Mouse (Mus musculus) forebrain, embryonic 15.5 days (tissue): ENCODE results near the gene Gm11554. TPM values are rescaled to one million over a fixed set of nuclear protein-coding genes. Genes with fewer than 3 reads are reported as not detected.
"Not testable (repeated sequence)": the region's sequence is repeated elsewhere in the genome, so short reads cannot be mapped to it uniquely, and the experiment has no call there.

ENCODE experiments used
- ATAC-seq: fragments of 200-750 bp; cut with Nextera tagmentation; replicated peaks from 2 replicates; pipeline ENCODE4 v1.8.0; 2017; ENCODE audit warnings: mild to moderate bottlenecking, moderate TSS enrichment, moderate library complexity
- H3K27ac ChIP-seq: fragments of 300-500 bp; sonication (generic); replicated peaks from 2 replicates; pipeline ENCODE4 v1.5.1; 2015; ENCODE audit warnings: mild to moderate bottlenecking, inconsistent platforms
- H3K27me3 ChIP-seq: fragments of 300-500 bp; sonication (generic); 2 replicates; pipeline ENCODE4 v1.6.1; 2015; ENCODE audit warnings: inconsistent platforms
- H3K36me3 ChIP-seq: fragments of 300-500 bp; sonication (generic); 2 replicates; pipeline ENCODE4 v1.6.1; 2015; ENCODE audit warnings: mild to moderate bottlenecking, inconsistent platforms
- H3K4me1 ChIP-seq: fragments of 300-500 bp; sonication (generic); 2 replicates; pipeline ENCODE4 v1.6.1; 2015; ENCODE audit warnings: inconsistent platforms
- H3K4me2 ChIP-seq: fragments of 300-500 bp; sonication (generic); replicated peaks from 2 replicates; pipeline ENCODE4 v1.6.1; 2015; ENCODE audit warnings: mild to moderate bottlenecking, inconsistent platforms
- H3K4me3 ChIP-seq: fragments of 300-500 bp; sonication (generic); 2 replicates; pipeline ENCODE4 v1.5.1; 2015; ENCODE audit warnings: mild to moderate bottlenecking, inconsistent platforms
- H3K9ac ChIP-seq: fragments of 300-500 bp; sonication (generic); replicated peaks from 2 replicates; pipeline ENCODE4 v1.6.1; 2015; ENCODE audit warnings: mild to moderate bottlenecking, inconsistent platforms
- H3K9me3 ChIP-seq: fragments of 300-500 bp; sonication (generic); 2 replicates; pipeline ENCODE4 v1.6.1; 2016; ENCODE audit warnings: inconsistent platforms
- WGBS: fragments of 180-500 bp; shearing (Covaris S2); methylation state at CpG from one replicate; pipeline ENCODE4 v1.1.7; 2015; ENCODE audit warnings: mixed read lengths; 5-methylcytosine and 5-hydroxymethylcytosine counted together
- polyA plus RNA-seq: library from polyadenylated mRNA; unstranded; fragments of >200 nt; fragmentation: Nextera tagmentation; extraction: Ambion mirVana; gene quantifications from 2 replicates; pipeline ENCODE4 v1.2.1, GENCODE M21; 2015

The Gm11554 gene
- polyA plus RNA-seq: not detected in 2 replicates

DNA sequence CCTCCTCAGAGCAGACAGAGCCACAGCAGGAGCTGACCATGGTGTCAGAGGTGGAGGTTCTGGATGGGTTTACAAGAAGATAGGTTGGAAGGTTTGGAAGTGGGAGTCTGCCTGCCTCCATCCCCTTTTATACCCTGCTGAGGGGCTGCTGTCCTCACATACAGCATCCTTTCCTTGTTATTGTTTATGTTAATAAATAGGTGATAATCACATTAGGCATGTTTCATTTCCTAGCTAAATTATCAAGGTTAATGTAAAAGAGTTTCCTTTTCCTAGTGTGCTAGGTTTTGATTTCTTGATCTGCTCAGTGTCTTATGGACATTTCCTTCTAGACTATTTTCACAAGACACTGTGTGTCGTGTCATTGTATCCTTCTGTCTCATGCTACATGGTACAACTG, at the start of gene Gm11554:
TSS of gene Gm11554 (minus strand) at position 101 of the 400 bp plus-strand sequence.
- not testable (repeated sequence) for H3K9ac ChIP-seq, H3K36me3 ChIP-seq, H3K4me3 ChIP-seq, H3K4me2 ChIP-seq, H3K4me1 ChIP-seq, H3K9me3 ChIP-seq, H3K27me3 ChIP-seq, H3K27ac ChIP-seq, ATAC-seq
- no CpG with 5 or more reads among the region's 1 CpGs for WGBS

- no peak within 1 kb of the TSS for H3K4me3 ChIP-seq
- H3K27ac ChIP-seq: no peak within 1 kb of the TSS
- no peak for ATAC-seq
- no peak within 1 kb of the TSS for H3K4me2 ChIP-seq
- no peaks in the 10 kb centered on the region for H3K4me1 ChIP-seq
- no peaks in the 10 kb centered on the region for H3K9me3 ChIP-seq
- no peak within 1 kb of the TSS for H3K9ac ChIP-seq
- H3K27me3 ChIP-seq: no peaks in the 10 kb centered on the region
- no peaks in the 10 kb centered on the region for H3K36me3 ChIP-seq
These were observed 47.3 kb upstream of the Gm11554 start, which contains the start of gene Krtap4-16 for GRCm38 (mm10) chr11:99851508-99851907. TSS of gene Krtap4-16 (minus strand) at chr11:99851608.

- 0 out of 2 replicates have a peak, but pooled peaks cover 3% of the 10 kb centered on the region for H3K4me1 ChIP-seq
- H3K9me3 ChIP-seq: no peaks in the 10 kb centered on the region
- H3K4me2 ChIP-seq: no peak overlapping the region
- no peak overlapping the region for H3K27ac ChIP-seq
- no peak for ATAC-seq
- 84% methylated on average over 2 of the region's 2 CpGs for WGBS
- no peak overlapping the region for H3K9ac ChIP-seq
- H3K27me3 ChIP-seq: no peaks in the 10 kb centered on the region
- no peaks in the 10 kb centered on the region for H3K36me3 ChIP-seq
- H3K4me3 ChIP-seq: no peak overlapping the region
These were observed 42.5 kb upstream of the Gm11554 start for GRCm38 (mm10) chr11:99846746-99847145.

DNA sequence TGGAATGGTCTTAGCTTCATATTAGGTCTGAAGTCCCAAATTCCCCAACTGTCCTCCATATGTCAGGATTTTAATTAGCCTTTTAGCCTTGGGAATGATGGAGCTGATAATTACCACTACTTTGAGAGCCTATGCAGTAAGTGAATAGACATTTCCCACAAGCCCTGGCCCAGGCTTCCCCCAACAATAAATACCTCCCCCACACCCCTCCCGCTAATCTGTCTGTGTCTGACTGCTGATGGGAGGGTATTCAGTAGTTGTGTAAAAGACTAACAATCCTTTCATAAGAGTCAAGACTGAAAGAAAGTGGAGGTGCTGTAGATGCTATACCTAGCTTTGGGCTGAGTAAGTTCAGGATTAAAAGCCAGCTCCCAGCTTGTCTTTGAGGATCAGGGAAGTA, 37.9 kb upstream of the Gm11554 start:
- Histone ChIP-seq H3K4me2 (no peak overlapping the region), H3K9me3 (no peaks in the 10 kb centered on the region), H3K9ac (no peak overlapping the region), H3K27ac (no peak overlapping the region), H3K4me1 (0 out of 2 replicates have a peak, but pooled peaks cover 3% of the 10 kb centered on the region), H3K27me3 (no peaks in the 10 kb centered on the region), H3K36me3 (no peaks in the 10 kb centered on the region), H3K4me3 (no peak overlapping the region)
- ATAC-seq: no peak
- 26% methylated on average over 1 of the region's 1 CpGs for WGBS

- Histone ChIP-seq H3K27ac (no peak within 1 kb of the TSS), H3K36me3 (no peaks in the 10 kb centered on the region), H3K27me3 (no peaks in the 10 kb centered on the region), H3K4me3 (no peak within 1 kb of the TSS), H3K4me1 (0 out of 2 replicates have a peak, but pooled peaks cover 3% of the 10 kb centered on the region), H3K9me3 (no peaks in the 10 kb centered on the region), H3K4me2 (no peak within 1 kb of the TSS), H3K9ac (no peak within 1 kb of the TSS)
- 74% methylated on average over 1 of the region's 1 CpGs for whole genome bisulfite sequencing
- ATAC-seq: no peak
These were observed 33.7 kb upstream of the Gm11554 start, which contains the start of gene 2300003K06Rik for GRCm38 (mm10) chr11:99837966-99838365. TSS of gene 2300003K06Rik (minus strand) at chr11:99838066.

- WGBS: 86% methylated on average over 2 of the region's 2 CpGs
- not testable (repeated sequence) for H3K4me2 ChIP-seq, ATAC-seq, H3K4me3 ChIP-seq, H3K9me3 ChIP-seq, H3K36me3 ChIP-seq, H3K27ac ChIP-seq, H3K27me3 ChIP-seq, H3K9ac ChIP-seq, H3K4me1 ChIP-seq
These were observed 11.3 kb upstream of the Gm11554 start, which contains the start of gene Gm11564 for GRCm38 (mm10) chr11:99815566-99815965. TSS of gene Gm11564 (minus strand) at chr11:99815666.

GRCm38 (mm10) chr11:99809792-99810191, 5.5 kb upstream of the Gm11554 start, which contains the start of gene Krtap4-13:
TSS of gene Krtap4-13 (minus strand) at chr11:99809892.
- H3K4me1 ChIP-seq, H3K9me3 ChIP-seq, H3K27ac ChIP-seq, H3K4me2 ChIP-seq, H3K27me3 ChIP-seq, H3K9ac ChIP-seq, H3K4me3 ChIP-seq, H3K36me3 ChIP-seq, ATAC-seq: not testable (repeated sequence)

DNA sequence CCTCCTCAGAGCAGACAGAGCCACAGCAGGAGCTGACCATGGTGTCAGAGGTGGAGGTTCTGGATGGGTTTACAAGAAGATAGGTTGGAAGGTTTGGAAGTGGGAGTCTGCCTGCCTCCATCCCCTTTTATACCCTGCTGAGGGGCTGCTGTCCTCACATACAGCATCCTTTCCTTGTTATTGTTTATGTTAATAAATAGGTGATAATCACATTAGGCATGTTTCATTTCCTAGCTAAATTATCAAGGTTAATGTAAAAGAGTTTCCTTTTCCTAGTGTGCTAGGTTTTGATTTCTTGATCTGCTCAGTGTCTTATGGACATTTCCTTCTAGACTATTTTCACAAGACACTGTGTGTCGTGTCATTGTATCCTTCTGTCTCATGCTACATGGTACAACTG, 5.4 kb downstream of the Gm11554 start, which contains the start of gene Gm11569:
TSS of gene Gm11569 (minus strand) at position 101 of the 400 bp plus-strand sequence.
- H3K4me3 ChIP-seq, H3K27me3 ChIP-seq, H3K4me2 ChIP-seq, ATAC-seq, H3K4me1 ChIP-seq, H3K27ac ChIP-seq, H3K9ac ChIP-seq, H3K9me3 ChIP-seq, H3K36me3 ChIP-seq: not testable (repeated sequence)
- no CpG with 5 or more reads among the region's 1 CpGs for WGBS

GRCm38 (mm10) chr11:99793367-99793766, 10.9 kb downstream of the Gm11554 start, which contains the start of gene Gm11596:
TSS of gene Gm11596 (minus strand) at chr11:99793467.
- Histone ChIP-seq H3K4me3 (no peak within 1 kb of the TSS), H3K27me3 (no peaks in the 10 kb centered on the region), H3K9ac (no peak within 1 kb of the TSS), H3K36me3 (no peaks in the 10 kb centered on the region), H3K4me1 (no peaks in the 10 kb centered on the region), H3K9me3 (no peaks in the 10 kb centered on the region), H3K27ac (no peak within 1 kb of the TSS), H3K4me2 (no peak within 1 kb of the TSS)
- ATAC-seq: no peak
- WGBS: 72% methylated on average over 2 of the region's 2 CpGs

GRCm38 (mm10) chr11:99784900-99785299, 19.3 kb downstream of the Gm11554 start, which contains the start of gene Krtap4-9:
TSS of gene Krtap4-9 (plus strand) at chr11:99785200.
- not testable (repeated sequence) for H3K27me3 ChIP-seq, H3K4me2 ChIP-seq, H3K9me3 ChIP-seq, H3K36me3 ChIP-seq, H3K4me1 ChIP-seq, H3K27ac ChIP-seq, H3K9ac ChIP-seq, H3K4me3 ChIP-seq, ATAC-seq

GRCm38 (mm10) chr11:99780604-99781003, 23.6 kb downstream of the Gm11554 start, which contains the start of gene Krtap4-8:
TSS of gene Krtap4-8 (minus strand) at chr11:99780704.
- Histone ChIP-seq H3K36me3 (no peaks in the 10 kb centered on the region), H3K9ac (no peak within 1 kb of the TSS), H3K27ac (no peak within 1 kb of the TSS), H3K4me2 (no peak within 1 kb of the TSS), H3K4me1 (no peaks in the 10 kb centered on the region), H3K27me3 (no peaks in the 10 kb centered on the region), H3K9me3 (no peaks in the 10 kb centered on the region), H3K4me3 (no peak within 1 kb of the TSS)
- 87% methylated on average over 2 of the region's 2 CpGs for WGBS
- no peak for ATAC-seq

- H3K4me2 ChIP-seq: no peak overlapping the region
- WGBS: 48% methylated on average over 7 of the region's 7 CpGs
- H3K9ac ChIP-seq: no peak overlapping the region
- no peaks in the 10 kb centered on the region for H3K9me3 ChIP-seq
- no peak for ATAC-seq
- no peaks in the 10 kb centered on the region for H3K36me3 ChIP-seq
- no peak overlapping the region for H3K27ac ChIP-seq
- H3K27me3 ChIP-seq: no peaks in the 10 kb centered on the region
- no peaks in the 10 kb centered on the region for H3K4me1 ChIP-seq
- no peak overlapping the region for H3K4me3 ChIP-seq
These were observed 25.8 kb downstream of the Gm11554 start for GRCm38 (mm10) chr11:99778401-99778800.

- H3K36me3 ChIP-seq, H3K4me3 ChIP-seq, ATAC-seq, H3K27ac ChIP-seq, H3K4me1 ChIP-seq, H3K4me2 ChIP-seq, H3K9me3 ChIP-seq, H3K27me3 ChIP-seq, H3K9ac ChIP-seq: not testable (repeated sequence)
These were observed 31.4 kb downstream of the Gm11554 start, which contains the start of gene Gm11595 for GRCm38 (mm10) chr11:99772813-99773212. TSS of gene Gm11595 (minus strand) at chr11:99772913.
